Comparison of ENCODE assay signal across 27 mouse cellular contexts in the genomic region with DNA sequence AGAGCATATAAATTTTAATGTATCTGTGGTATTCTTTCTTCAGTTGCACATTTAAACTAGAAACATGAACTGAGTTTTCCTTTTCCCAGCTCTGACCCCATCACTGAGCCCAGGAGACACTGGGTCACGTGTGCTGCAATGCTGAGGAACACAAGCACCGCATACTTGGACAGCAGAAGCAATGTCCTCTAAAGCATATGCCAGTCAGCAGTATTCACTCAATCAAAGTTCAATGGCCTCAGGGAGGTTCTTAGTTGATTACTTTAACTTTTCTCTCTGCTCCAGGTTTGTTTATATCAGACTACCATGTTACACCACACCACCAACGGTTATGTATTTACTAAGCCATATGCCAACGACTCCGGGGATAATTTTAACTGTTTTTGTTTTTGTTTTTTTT.
DNase-seq lines count a peak whose midpoint lies in the region; ATAC-seq and TF ChIP-seq lines count a peak whose summit lies in the region.
"Had no signal": no experiment of that assay in that cellular context is flagged by ENCODE, and none has a peak within 500 bp of the region (broad histone marks: within the 10 kb centered on the region; RNA-seq: fewer than 3 reads in every experiment).

No protein-coding gene starts in this region.

- no peaks in the 10 kb centered on the region for H3K4me1 ChIP-seq in kidney, adult 2 months (ENCODE audit: control insufficient read depth, insufficient read depth, low read length)
- H3K4me1 ChIP-seq in kidney, embryonic 14.5 days (ENCODE audit: control insufficient read depth, insufficient read depth, low read length): no peaks in the 10 kb centered on the region
- H3K4me1 ChIP-seq in liver, adult 2 months (ENCODE audit: control insufficient read depth, insufficient read depth, low read length): peaks cover 10% of the 10 kb centered on the region
- H3K4me1 ChIP-seq in liver, embryonic 12.5 days: 0 out of 2 replicates have a peak, but pooled peaks cover 7% of the 10 kb centered on the region
- H3K4me1 ChIP-seq: heart, embryonic 15.5 days had no signal

- no peak overlapping the region for H3K27ac ChIP-seq in kidney, adult 2 months (ENCODE audit: insufficient read depth, low read depth, low read length)
- no peak overlapping the region for H3K27ac ChIP-seq in kidney, embryonic 14.5 days (ENCODE audit: low read depth, low read length)
- H3K27ac ChIP-seq in liver, adult 2 months (replicated peaks; ENCODE audit: insufficient read depth, low read depth, low read length): no peak overlapping the region
- H3K27ac ChIP-seq in liver, embryonic 12.5 days: no peak overlapping the region
- H3K27ac ChIP-seq: embryonic facial prominence, embryonic 10.5 days; embryonic facial prominence, embryonic 13.5 days; forebrain, embryonic 12.5 days; forebrain, embryonic 15.5 days; heart, embryonic 15.5 days; hindbrain, embryonic 10.5 days; hindbrain, embryonic 13.5 days had no signal

- TF ChIP-seq POLR2A in kidney, adult 2 months (IDR thresholded peaks at IDR 0.05; ENCODE audit: low read depth, low read length): no peak
- TF ChIP-seq POLR2A in liver, adult 2 months (IDR thresholded peaks at IDR 0.05; ENCODE audit: extremely low read depth, insufficient read depth, low read length): no peak

- no peak for TF ChIP-seq CTCF in kidney, adult 2 months (conservative IDR thresholded peaks at IDR 0.05; ENCODE audit: insufficient read depth, insufficient read length, low read depth, low read length)
- no peak for TF ChIP-seq CTCF in liver, adult 2 months (IDR thresholded peaks at IDR 0.05; ENCODE audit: low read depth, low read length)

- H3K4me3 ChIP-seq in kidney, adult 2 months (ENCODE audit: insufficient read depth, low read depth, low read length): no peak overlapping the region
- H3K4me3 ChIP-seq in kidney, embryonic 14.5 days (ENCODE audit: low read length): no peak overlapping the region
- no peak overlapping the region for H3K4me3 ChIP-seq in liver, adult 2 months (ENCODE audit: insufficient read depth, low read depth, low read length)
- no peak overlapping the region for H3K4me3 ChIP-seq in liver, embryonic 12.5 days
- H3K4me3 ChIP-seq: embryonic facial prominence, embryonic 10.5 days; embryonic facial prominence, embryonic 13.5 days; erythroblast, embryonic 14.5 days; forebrain, embryonic 12.5 days; forebrain, embryonic 15.5 days; heart, embryonic 12.5 days; heart, embryonic 15.5 days; hindbrain, embryonic 10.5 days; hindbrain, embryonic 13.5 days had no signal

- peak; percentile 67 for DNase-seq in kidney, adult 2 months
- no peak for DNase-seq in kidney, adult 18-20 months
- DNase-seq in kidney, postnatal 25 days: peak; percentile 30 to 46
- DNase-seq in liver, adult 2 months (ENCODE audit: extremely low read depth, low read depth, low spot score): peak; percentile 90
- DNase-seq: adrenal gland, adult 8-10 months; adrenal gland, postnatal 25 days; cerebellum, adult 11-12 months; cerebellum, adult 8-10 months; cerebellum, postnatal 10 days; cerebellum, postnatal 36 days; embryo, embryonic 11 days; gastrocnemius, postnatal 25 days; heart, adult 18-20 months; heart, postnatal 10 days; heart, postnatal 36 days had no signal

- H3K9me3 ChIP-seq in kidney, embryonic 14.5 days (ENCODE audit: control insufficient read depth, low read length): no peaks in the 10 kb centered on the region
- H3K9me3 ChIP-seq in liver, embryonic 12.5 days (replicated peaks): no peaks in the 10 kb centered on the region
- H3K9me3 ChIP-seq: embryonic facial prominence, embryonic 10.5 days; embryonic facial prominence, embryonic 13.5 days; forebrain, embryonic 12.5 days; forebrain, embryonic 15.5 days; heart, embryonic 12.5 days; heart, embryonic 15.5 days; hindbrain, embryonic 10.5 days; hindbrain, embryonic 13.5 days had no signal

- H3K4me2 ChIP-seq in kidney, embryonic 14.5 days (replicated peaks; ENCODE audit: low read depth, low read length): no peak overlapping the region
- H3K4me2 ChIP-seq in liver, embryonic 12.5 days: no peak overlapping the region
- H3K4me2 ChIP-seq: embryonic facial prominence, embryonic 13.5 days; forebrain, embryonic 12.5 days; forebrain, embryonic 15.5 days; heart, embryonic 12.5 days; heart, embryonic 15.5 days; hindbrain, embryonic 13.5 days had no signal

- H3K27me3 ChIP-seq in kidney, adult 2 months (replicated peaks; ENCODE audit: control insufficient read depth, insufficient read depth, low read length): no peaks in the 10 kb centered on the region
- no peaks in the 10 kb centered on the region for H3K27me3 ChIP-seq in kidney, embryonic 14.5 days (ENCODE audit: control insufficient read depth, insufficient read depth, low read length)
- H3K27me3 ChIP-seq in liver, adult 2 months (ENCODE audit: control insufficient read depth, insufficient read depth, low read length): no peaks in the 10 kb centered on the region
- H3K27me3 ChIP-seq in liver, embryonic 12.5 days (replicated peaks): no peaks in the 10 kb centered on the region
- H3K27me3 ChIP-seq: embryonic facial prominence, embryonic 13.5 days; forebrain, embryonic 15.5 days; heart, embryonic 12.5 days; heart, embryonic 15.5 days had no signal

- no peak overlapping the region for H3K9ac ChIP-seq in kidney, embryonic 14.5 days (ENCODE audit: low read depth, low read length)
- H3K9ac ChIP-seq in liver, adult 2 months (ENCODE audit: low read depth, low read length): no peak overlapping the region
- H3K9ac ChIP-seq in liver, embryonic 12.5 days: no peak overlapping the region
- H3K9ac ChIP-seq: embryonic facial prominence, embryonic 13.5 days; forebrain, embryonic 12.5 days; forebrain, embryonic 15.5 days; heart, embryonic 12.5 days; heart, embryonic 15.5 days; hindbrain, embryonic 13.5 days had no signal

- WGBS in kidney, adult 2 months: 48% methylated on average over 5 of the region's 5 CpGs
- 71% methylated on average over 5 of the region's 5 CpGs for WGBS in kidney, embryonic 14.5 days
- WGBS in liver, adult 2 months: 17% methylated on average over 5 of the region's 5 CpGs
- 82% methylated on average over 5 of the region's 5 CpGs for WGBS in liver, embryonic 12.5 days (ENCODE audit: insufficient replicate concordance)

- no peaks in the 10 kb centered on the region for H3K36me3 ChIP-seq in kidney, adult 2 months (ENCODE audit: control insufficient read depth, insufficient read depth, low read length)
- no peaks in the 10 kb centered on the region for H3K36me3 ChIP-seq in kidney, embryonic 14.5 days (ENCODE audit: control insufficient read depth, insufficient read depth, low read length)
- no peaks in the 10 kb centered on the region for H3K36me3 ChIP-seq in liver, adult 2 months (ENCODE audit: control insufficient read depth, insufficient read depth, low read length)
- no peaks in the 10 kb centered on the region for H3K36me3 ChIP-seq in liver, embryonic 12.5 days
- H3K36me3 ChIP-seq: embryonic facial prominence, embryonic 10.5 days; embryonic facial prominence, embryonic 13.5 days; forebrain, embryonic 12.5 days; forebrain, embryonic 15.5 days; heart, embryonic 12.5 days; heart, embryonic 15.5 days; hindbrain, embryonic 10.5 days; hindbrain, embryonic 13.5 days had no signal

- no peak for ATAC-seq in kidney, embryonic 14.5 days (ENCODE audit: low FRiP score, low TSS enrichment)
- ATAC-seq in liver, embryonic 12.5 days: no peak
- ATAC-seq: CD4-positive, CD25-positive, alpha-beta regulatory T cell, adult 4 months; forebrain, embryonic 15.5 days had no signal

- no peaks in the 10 kb centered on the region; the same call in 1 of the 2 replicates for H3K79me2 ChIP-seq in liver, adult 2 months (ENCODE audit: control insufficient read depth, insufficient read depth, low read length)
